Mouse (Mus musculus) liver, postnatal 0 days (tissue): ENCODE results near the gene Usp39.

ENCODE experiments used
- CTCF ChIP-seq: sonication (generic); IDR thresholded peaks from 2 replicates; pipeline ENCODE4 v1.5.1; 2016; ENCODE audit warnings: antibody characterized with exemption, low read depth
- EP300 ChIP-seq: IDR thresholded peaks from 2 replicates; pipeline ENCODE4 v1.6.1; 2016; ENCODE audit warnings: antibody characterized with exemption, low read depth, mild to moderate bottlenecking

DNA sequence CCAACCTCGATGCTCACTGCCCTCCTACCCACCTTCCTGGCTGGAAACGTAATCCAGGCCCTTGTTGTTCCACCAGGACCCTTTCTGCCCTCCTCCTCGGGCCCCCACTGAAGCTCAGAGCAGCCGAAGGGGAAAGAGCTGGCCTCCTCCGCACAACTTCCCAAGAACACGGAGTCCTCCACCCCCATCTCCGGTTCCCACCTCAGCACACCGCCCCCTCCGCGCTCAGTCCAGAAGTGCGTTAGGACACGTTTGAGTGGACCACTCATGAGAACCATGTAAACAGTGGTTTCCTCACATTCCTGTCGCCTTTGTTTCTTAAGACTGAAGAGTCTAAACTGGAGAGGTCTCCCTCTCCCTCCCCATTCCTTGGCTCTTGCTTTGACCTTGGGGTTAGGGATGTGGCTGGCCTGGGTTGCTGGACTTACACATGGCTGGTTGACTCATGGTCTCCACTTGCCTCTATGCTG lies 68.0 kb downstream of the Usp39 start:
- no peak for TF ChIP-seq CTCF
- no peak for TF ChIP-seq EP300
